Mouse (Mus musculus) spleen, adult 2 months (tissue): Measurements from ENCODE around the gene Pnkd.

ENCODE experiments used
- CTCF ChIP-seq: fragments of 200-500 bp; IDR thresholded peaks from 2 replicates; pipeline ENCODE4 v1.5.1; 2011; ENCODE audit warnings: mild to moderate bottlenecking, inconsistent platforms; ENCODE audit not compliant: insufficient read depth, insufficient read length, insufficient replicate concordance; ENCODE audit errors: extremely low read depth
- POLR2A ChIP-seq: fragments of 200-500 bp; IDR thresholded peaks from 2 replicates; pipeline ENCODE4 v1.6.1; 2011; ENCODE audit warnings: low read depth, low read length, inconsistent platforms

- TF ChIP-seq POLR2A: no peak
- no peak for TF ChIP-seq CTCF
Observed at GRCm38 (mm10) chr1:74338626-74339025, 53.9 kb downstream of the Pnkd start.
